Comparison of ENCODE assay signal across 8 mouse cellular contexts in the genomic region with DNA sequence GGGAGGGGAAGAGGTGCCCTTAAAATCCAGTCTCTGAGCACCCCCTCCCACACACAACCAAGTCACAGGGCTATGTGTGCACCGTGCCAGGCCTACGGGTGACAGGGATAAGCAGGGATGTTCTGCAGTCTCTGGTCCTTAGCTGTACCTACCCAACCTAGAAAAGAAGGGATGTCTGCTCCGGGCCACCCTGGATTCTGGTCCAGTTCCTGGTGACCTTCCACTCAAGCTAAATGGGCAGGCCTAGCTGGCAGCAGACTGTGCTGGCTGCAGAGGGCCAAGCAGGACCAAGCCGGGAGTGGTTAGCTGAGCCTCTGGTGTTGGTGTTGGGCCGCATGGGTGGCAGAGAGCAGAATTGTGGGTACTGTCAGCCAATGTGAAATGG. TPM values are rescaled to one million over a fixed set of nuclear protein-coding genes. Genes with fewer than 3 reads are reported as not detected.
A peak's percentile ranks its signal among the peaks of the same experiment; 100 is the strongest.
DNase-seq lines count a peak whose midpoint lies in the region; ATAC-seq and TF ChIP-seq lines count a peak whose summit lies in the region.

No protein-coding gene starts in this region.

- no peak for ATAC-seq in liver, embryonic 11.5 days (replicated peaks; ENCODE audit: low FRiP score)
- ATAC-seq in forebrain, embryonic 15.5 days (replicated peaks), result peak; percentile 44
- ATAC-seq in liver, embryonic 14.5 days (ENCODE audit: insufficient read depth), result no peak

- no peaks in the 10 kb centered on the region for H3K9me3 ChIP-seq in liver, embryonic 11.5 days (ENCODE audit: control insufficient read depth, low read length)
- no peaks in the 10 kb centered on the region for H3K9me3 ChIP-seq in forebrain, embryonic 15.5 days
- H3K9me3 ChIP-seq in liver, embryonic 14.5 days (ENCODE audit: control insufficient read depth, low read length), result no peaks in the 10 kb centered on the region

- 37% methylated on average over 5 of the region's 5 CpGs for WGBS in liver, embryonic 11.5 days
- 13% methylated on average over 5 of the region's 5 CpGs for WGBS in forebrain, embryonic 15.5 days
- WGBS in liver, embryonic 14.5 days (ENCODE audit: insufficient replicate concordance), result 38% methylated on average over 5 of the region's 5 CpGs

- TF ChIP-seq CTCF in liver, embryonic 14.5 days (IDR thresholded peaks at IDR 0.05; ENCODE audit: low read depth), result no peak

- peaks cover 55% of the 10 kb centered on the region for H3K27me3 ChIP-seq in liver, embryonic 11.5 days (replicated peaks; ENCODE audit: control insufficient read depth, insufficient read depth, low read length)
- H3K27me3 ChIP-seq in forebrain, embryonic 15.5 days, result no peaks in the 10 kb centered on the region
- peaks cover 46% of the 10 kb centered on the region for H3K27me3 ChIP-seq in liver, embryonic 14.5 days (ENCODE audit: control insufficient read depth, insufficient read depth, low read length)

- peak overlapping the region; percentile 79 for H3K4me2 ChIP-seq in liver, embryonic 11.5 days
- H3K4me2 ChIP-seq in forebrain, embryonic 15.5 days (replicated peaks), result peak overlapping the region; percentile 66
- peak overlapping the region; percentile 57 for H3K4me2 ChIP-seq in liver, embryonic 14.5 days (ENCODE audit: low read depth)

- no peak for TF ChIP-seq EP300 in liver, embryonic 14.5 days (IDR thresholded peaks at IDR 0.05; ENCODE audit: low read depth)

- H3K9ac ChIP-seq in liver, embryonic 11.5 days (ENCODE audit: low read depth, low read length), result no peak overlapping the region
- H3K9ac ChIP-seq in forebrain, embryonic 15.5 days (replicated peaks), result peak overlapping the region; percentile 87
- H3K9ac ChIP-seq in liver, embryonic 14.5 days (replicated peaks), result no peak overlapping the region

- no peak overlapping the region for H3K27ac ChIP-seq in liver, embryonic 11.5 days (ENCODE audit: low read depth, low read length)
- H3K27ac ChIP-seq in forebrain, embryonic 15.5 days (replicated peaks), result peak overlapping the region; percentile 86
- no peak overlapping the region for H3K27ac ChIP-seq in liver, embryonic 14.5 days

- H3K36me3 ChIP-seq in liver, embryonic 11.5 days (ENCODE audit: control insufficient read depth, insufficient read depth, low read length), result no peaks in the 10 kb centered on the region
- no peaks in the 10 kb centered on the region for H3K36me3 ChIP-seq in forebrain, embryonic 15.5 days
- H3K36me3 ChIP-seq in liver, embryonic 14.5 days (replicated peaks; ENCODE audit: control insufficient read depth, insufficient read depth, low read depth), result no peaks in the 10 kb centered on the region

- no peak for DNase-seq in liver, embryonic 11.5 days (ENCODE audit: low spot score)
- DNase-seq in liver, result no peak
- peak; percentile 67 for DNase-seq in cerebellum, adult 8-10 months
- DNase-seq in liver, embryonic 14.5 days (ENCODE audit: low read depth in 3 of 3, low spot score in 3 of 3), result no peak
- DNase-seq in embryo, embryonic 11 days, result no peak
- no peak for DNase-seq in gastrocnemius, postnatal 10 days
- DNase-seq in embryo, embryonic 10 days (ENCODE audit: low spot score), result no peak

- no peaks in the 10 kb centered on the region for H3K4me1 ChIP-seq in liver, embryonic 11.5 days (replicated peaks; ENCODE audit: control insufficient read depth, insufficient read depth, low read length)
- peaks cover 41% of the 10 kb centered on the region for H3K4me1 ChIP-seq in forebrain, embryonic 15.5 days
- no peaks in the 10 kb centered on the region for H3K4me1 ChIP-seq in liver, embryonic 14.5 days (replicated peaks; ENCODE audit: control insufficient read depth in 2 of 2, insufficient read depth in 2 of 2, low read length in 1 of 2)

- peak overlapping the region; percentile 57 for H3K4me3 ChIP-seq in liver, embryonic 11.5 days (ENCODE audit: low read depth, low read length)
- H3K4me3 ChIP-seq in forebrain, embryonic 15.5 days, result peak overlapping the region; percentile 83
- H3K4me3 ChIP-seq in liver, embryonic 14.5 days (ENCODE audit: insufficient read depth in 1 of 2, low read depth in 2 of 2, low read length in 2 of 2), result no peak overlapping the region; a peak in 1 of 4 replicates

RNA-seq across cellular contexts. Expression of gene Rab11fip4, which starts 0.6 kb away (rescaled TPM):
- polyA plus RNA-seq in liver, embryonic 11.5 days (2014; fragmentation: Nextera tagmentation; extraction: Ambion mirVana), result 2.2 and 2.9 TPM in 2 replicates
- 25.6 TPM in 2 replicates for polyA plus RNA-seq in forebrain, embryonic 15.5 days (2015; fragmentation: Nextera tagmentation; extraction: Ambion mirVana)
- polyA plus RNA-seq in liver, embryonic 14.5 days (2012; rRNA removed), result 0.63 and 0.82 TPM in 2 replicates
- 0.46 and 0.64 TPM in 2 replicates for polyA plus RNA-seq in liver, embryonic 14.5 days (2014; fragmentation: Nextera tagmentation; extraction: Ambion mirVana)
- 1 to 10 TPM in 1 of 2 experiments, under 1 TPM in 1; 0.80 to 1.6 TPM for total RNA-seq in gastrocnemius, postnatal 10 days (2021)

Comparison
In these comparisons a context has a peak if more than half of its experiments do, and no peak if none do; other contexts are left out.
1. H3K4me3 ChIP-seq: peak in liver, embryonic 11.5 days (single experiment) and forebrain, embryonic 15.5 days (single experiment); none in liver, embryonic 14.5 days (0 of 2).
2. Peak in every context shown above with its lines, with median percentiles within 50 percentile points of each other: H3K4me2 ChIP-seq.